Mouse (Mus musculus) G1E (cell line): Measurements from ENCODE around the gene Chaf1a.

Experiments
- CTCF ChIP-seq: IDR thresholded peaks from 2 replicates; pipeline ENCODE4 v1.5.1; 2012; ENCODE audit warnings: low read depth, low read length, inconsistent platforms, mixed read lengths
- GATA1 ChIP-seq: IDR thresholded peaks from 2 replicates; pipeline ENCODE4 v1.6.1; 2012; ENCODE audit warnings: borderline replicate concordance, low read length, inconsistent platforms, mixed read lengths
- GATA2 ChIP-seq: IDR thresholded peaks from 2 replicates; pipeline ENCODE4 v1.6.1; 2012; ENCODE audit warnings: low read depth, low read length, inconsistent platforms, borderline replicate concordance
- POLR2AphosphoS5 ChIP-seq: IDR thresholded peaks from 2 replicates; pipeline ENCODE4 v1.6.1; 2012; ENCODE audit warnings: low read depth, low read length, inconsistent platforms; ENCODE audit not compliant: insufficient replicate concordance

- TF ChIP-seq CTCF (no peak), GATA1 (no peak), POLR2AphosphoS5 (no peak), GATA2 (no peak)
These were observed 67.5 kb downstream of the Chaf1a start for GRCm38 (mm10) chr17:56107736-56108135.
